Mouse (Mus musculus): ENCODE measurements around the gene C9orf72. TPM values are rescaled to one million over a fixed set of nuclear protein-coding genes. Genes with fewer than 3 reads are reported as not detected.

Gene C9orf72
- polyA plus RNA-seq, 1 experiment from 2014 or later = 15.7 TPM

DNA sequence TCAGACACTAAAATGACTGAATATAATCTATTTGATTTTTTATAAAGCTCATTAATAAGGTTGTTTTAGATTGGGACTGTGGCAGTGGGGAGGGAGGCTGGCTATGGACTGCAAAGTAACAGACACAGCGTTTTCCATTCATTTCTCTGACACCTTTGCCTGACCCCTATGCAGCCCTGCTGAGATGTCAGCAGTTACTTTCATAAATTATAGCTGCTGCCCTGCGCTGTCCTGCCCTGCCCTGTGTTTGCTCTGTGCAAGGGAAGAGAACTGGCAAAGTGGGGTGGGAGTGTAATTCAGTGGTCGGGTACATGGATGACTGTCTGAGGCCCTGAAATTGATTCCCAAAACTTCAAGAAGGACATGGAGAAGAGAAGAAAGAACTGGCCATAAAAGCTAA is 71.9 kb downstream of the C9orf72 start:
- Histone ChIP-seq H3K36me3 (no peaks in the 10 kb centered on the region), H3K4me3 (no peak overlapping the region), H3K27me3 (0 out of 2 replicates have a peak, but pooled peaks cover 2% of the 10 kb centered on the region), H3K9me3 (no peaks in the 10 kb centered on the region), H3K27ac (no peak overlapping the region), H3K9ac (no peak overlapping the region), H3K4me2 (replicated peaks) (no peak overlapping the region), H3K4me1 (0 out of 2 replicates have a peak, but pooled peaks cover 5% of the 10 kb centered on the region)
- no peak for ATAC-seq (ENCODE audit: insufficient number of reproducible peaks, insufficient read depth, low FRiP score, low TSS enrichment)
- 50% methylated on average over 3 of the region's 3 CpGs for whole genome bisulfite sequencing

- no peak for ATAC-seq (ENCODE audit: insufficient number of reproducible peaks, insufficient read depth, low FRiP score, low TSS enrichment)
- Histone ChIP-seq H3K9ac (no peak within 1 kb of the TSS), H3K27me3 (no peaks in the 10 kb centered on the region), H3K27ac (no peak within 1 kb of the TSS), H3K36me3 (no peaks in the 10 kb centered on the region), H3K4me3 (no peak within 1 kb of the TSS), H3K4me1 (0 out of 2 replicates have a peak, but pooled peaks cover 5% of the 10 kb centered on the region), H3K4me2 (replicated peaks) (no peak within 1 kb of the TSS), H3K9me3 (no peaks in the 10 kb centered on the region)
- 73% methylated on average over 4 of the region's 4 CpGs for WGBS
Observed at GRCm38 (mm10) chr4:35151756-35152155, 74.2 kb downstream of the C9orf72 start, which contains the start of gene Ifnk. Ifnk (plus strand) TSS chr4:35152056.

DNA sequence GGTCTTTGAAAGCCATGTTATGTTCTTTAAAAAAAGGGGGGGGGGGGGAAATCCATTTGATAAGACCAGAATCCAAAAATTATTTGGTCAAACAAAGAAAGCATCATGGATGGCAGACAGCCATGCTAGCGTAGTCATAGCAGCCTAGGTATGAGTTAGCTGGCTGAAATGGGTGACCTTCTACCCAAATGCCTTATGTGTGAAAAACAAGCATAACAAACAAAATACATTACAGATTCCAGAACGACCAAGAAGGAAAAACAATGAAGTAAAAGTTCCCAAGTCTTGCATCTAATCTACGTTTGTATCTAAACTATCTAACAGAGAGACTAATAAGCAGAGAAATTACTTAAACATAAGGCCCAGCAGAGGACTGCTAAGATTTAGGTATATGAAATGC is 75.3 kb downstream of the C9orf72 start:
- WGBS = 88% methylated on average over 3 of the region's 3 CpGs
- no peak overlapping the region for H3K4me2 ChIP-seq (replicated peaks)
- no peak overlapping the region for H3K4me3 ChIP-seq
- no peak overlapping the region for H3K9ac ChIP-seq
- no peaks in the 10 kb centered on the region for H3K27me3 ChIP-seq
- no peak for ATAC-seq (ENCODE audit: insufficient number of reproducible peaks, insufficient read depth, low FRiP score, low TSS enrichment)
- no peaks in the 10 kb centered on the region for H3K9me3 ChIP-seq
- H3K36me3 ChIP-seq = no peaks in the 10 kb centered on the region
- H3K4me1 ChIP-seq = 0 out of 2 replicates have a peak, but pooled peaks cover 5% of the 10 kb centered on the region
- H3K27ac ChIP-seq = no peak overlapping the region

- H3K4me3 ChIP-seq = no peak overlapping the region
- H3K36me3 ChIP-seq = no peaks in the 10 kb centered on the region
- no peak overlapping the region for H3K27ac ChIP-seq
- H3K9me3 ChIP-seq = no peaks in the 10 kb centered on the region
- no peaks in the 10 kb centered on the region for H3K27me3 ChIP-seq
- no peak for ATAC-seq (ENCODE audit: insufficient number of reproducible peaks, insufficient read depth, low FRiP score, low TSS enrichment)
- WGBS = 88% methylated on average over 4 of the region's 4 CpGs
- no peak overlapping the region for H3K9ac ChIP-seq
- H3K4me1 ChIP-seq = 0 out of 2 replicates have a peak, but pooled peaks cover 6% of the 10 kb centered on the region
- no peak overlapping the region for H3K4me2 ChIP-seq (replicated peaks)
Observed at GRCm38 (mm10) chr4:35148326-35148725, 77.6 kb downstream of the C9orf72 start.

DNA sequence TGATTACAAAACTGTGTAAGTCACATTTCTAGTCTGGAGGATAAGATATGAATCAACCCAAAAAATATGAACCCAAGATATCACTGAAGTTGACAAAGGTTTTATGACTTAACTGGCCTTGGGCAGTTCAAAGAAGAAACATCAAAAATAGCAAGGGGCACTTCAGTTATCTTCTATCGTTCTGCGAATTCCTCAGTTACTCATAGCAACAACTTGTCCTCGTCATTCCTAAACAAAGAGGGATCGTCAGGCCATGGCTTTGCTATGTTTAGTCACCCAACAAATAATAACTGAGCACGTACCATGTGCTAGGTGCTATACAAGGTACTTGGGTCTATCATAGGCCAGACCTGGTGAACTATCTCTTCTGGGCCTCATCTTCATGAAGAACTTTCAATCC is 79.4 kb downstream of the C9orf72 start:
- H3K27ac ChIP-seq = no peak overlapping the region
- no peak overlapping the region for H3K4me2 ChIP-seq (replicated peaks)
- no peak for ATAC-seq (ENCODE audit: insufficient number of reproducible peaks, insufficient read depth, low FRiP score, low TSS enrichment)
- H3K27me3 ChIP-seq = no peaks in the 10 kb centered on the region
- no peaks in the 10 kb centered on the region for H3K9me3 ChIP-seq
- 92% methylated on average over 5 of the region's 5 CpGs for WGBS
- H3K4me1 ChIP-seq = 0 out of 2 replicates have a peak, but pooled peaks cover 6% of the 10 kb centered on the region
- no peaks in the 10 kb centered on the region for H3K36me3 ChIP-seq
- no peak overlapping the region for H3K9ac ChIP-seq
- no peak overlapping the region for H3K4me3 ChIP-seq

- Histone ChIP-seq H3K27ac (no peak overlapping the region), H3K9ac (no peak overlapping the region), H3K4me2 (replicated peaks) (no peak overlapping the region), H3K27me3 (no peaks in the 10 kb centered on the region), H3K9me3 (no peaks in the 10 kb centered on the region), H3K36me3 (no peaks in the 10 kb centered on the region), H3K4me3 (no peak overlapping the region), H3K4me1 (0 out of 2 replicates have a peak, but pooled peaks cover 6% of the 10 kb centered on the region)
- ATAC-seq (ENCODE audit: insufficient number of reproducible peaks, insufficient read depth, low FRiP score, low TSS enrichment) = no peak
- WGBS = 90% methylated on average over 10 of the region's 10 CpGs
Observed at GRCm38 (mm10) chr4:35145726-35146125, 80.2 kb downstream of the C9orf72 start.

DNA sequence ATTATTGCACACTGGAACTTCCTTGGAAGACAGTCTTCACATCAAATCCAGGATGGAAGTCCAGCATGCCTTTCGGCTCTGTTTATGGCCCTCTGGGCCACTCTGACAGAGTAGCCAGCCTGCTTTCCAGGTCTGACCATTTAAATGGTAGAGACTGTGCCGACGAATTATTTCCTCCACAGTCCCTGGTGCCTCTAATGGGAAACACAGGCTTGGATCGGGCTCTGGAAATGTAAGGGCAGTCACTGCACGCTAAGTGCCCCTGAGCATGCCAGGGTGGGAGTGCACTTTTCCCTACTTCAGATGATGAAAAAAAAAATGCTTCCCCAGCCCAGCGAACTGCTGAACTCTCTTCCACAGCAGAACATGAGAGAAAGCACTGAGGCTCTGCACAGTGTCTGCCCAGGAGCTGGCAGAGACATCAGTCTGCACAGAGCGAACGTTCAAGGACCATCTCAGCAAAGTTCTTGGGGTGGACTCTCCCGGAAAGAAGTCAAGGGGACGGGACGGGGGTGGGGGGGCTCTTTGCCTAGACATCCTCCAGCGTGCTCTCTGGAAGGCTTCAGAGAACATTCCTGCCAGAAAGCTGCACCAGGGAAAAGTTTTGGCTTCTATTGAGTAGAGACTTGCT is 82.4 kb downstream of the C9orf72 start:
- H3K36me3 ChIP-seq = no peaks in the 10 kb centered on the region
- WGBS = 46% methylated on average over 12 of the region's 12 CpGs
- H3K27ac ChIP-seq = no peak overlapping the region
- H3K9ac ChIP-seq = no peak overlapping the region
- H3K27me3 ChIP-seq = no peaks in the 10 kb centered on the region
- 0 out of 2 replicates have a peak, but pooled peaks cover 6% of the 10 kb centered on the region for H3K4me1 ChIP-seq
- H3K4me3 ChIP-seq = no peak overlapping the region
- no peak overlapping the region for H3K4me2 ChIP-seq (replicated peaks)
- no peaks in the 10 kb centered on the region for H3K9me3 ChIP-seq
- no peak for ATAC-seq (ENCODE audit: insufficient number of reproducible peaks, insufficient read depth, low FRiP score, low TSS enrichment)

Other genes with a start within 250 kb of the C9orf72 start
- gene Ifnk, start 74.1 kb downstream of the C9orf72 start, polyA plus RNA-seq (2016; fragmentation: Nextera tagmentation; extraction: Ambion mirVana) = 0.42 and 0.59 TPM in 2 replicates
- gene Mob3b, start 68.7 kb downstream of the C9orf72 start, polyA plus RNA-seq (2016; fragmentation: Nextera tagmentation; extraction: Ambion mirVana) = 16.6 and 16.9 TPM in 2 replicates